Mouse (Mus musculus): ENCODE results near the gene Slc1a1. TPM values are rescaled to one million over a fixed set of nuclear protein-coding genes. Genes with fewer than 3 reads are reported as not detected.
A peak's percentile ranks its signal among the peaks of the same experiment; 100 is the strongest.

Gene Slc1a1
- polyA plus RNA-seq, 1 experiment from 2014 or later = 0.17 TPM

DNA sequence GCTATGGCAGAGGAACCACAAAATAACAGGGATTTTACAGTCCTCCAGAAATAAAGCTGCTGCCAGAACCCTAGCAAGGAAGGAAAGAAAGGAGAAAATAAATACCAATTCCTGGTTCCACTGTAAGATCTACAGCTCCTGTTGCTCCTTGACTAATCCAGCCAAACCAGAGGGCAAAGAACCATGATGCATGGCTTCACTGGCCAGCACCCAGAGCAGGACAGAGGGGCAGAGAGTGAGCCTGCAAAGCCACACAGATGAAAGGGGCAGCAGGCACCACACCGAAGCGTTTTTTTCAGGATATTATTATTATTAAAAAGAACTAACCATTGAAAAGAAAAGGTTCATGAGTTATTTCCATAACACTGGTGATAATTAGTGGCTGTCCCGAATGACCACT, 17.2 kb downstream of the Slc1a1 start:
- DNase-seq (ENCODE audit: low spot score) = no peak

DNA sequence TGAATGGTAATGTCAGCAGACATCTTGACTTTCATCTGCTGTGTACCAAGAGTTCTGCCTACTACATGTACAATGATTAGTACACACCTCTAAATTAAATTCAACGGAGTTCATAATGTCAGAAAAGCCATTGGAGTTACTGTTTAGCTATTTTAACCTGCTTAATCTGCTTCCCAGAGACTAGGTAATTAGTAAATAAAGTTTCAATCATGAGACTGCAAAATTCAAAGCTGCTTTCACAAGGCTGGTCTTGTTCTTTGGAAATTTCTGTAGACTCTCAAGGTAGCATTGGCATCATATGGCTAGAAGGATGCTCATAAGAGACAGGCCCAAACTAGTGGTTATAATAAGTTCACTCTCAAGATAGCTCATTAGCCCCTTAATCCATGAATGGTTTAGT, 20.0 kb downstream of the Slc1a1 start:
- DNase-seq (ENCODE audit: low spot score) = no peak

- no peak for DNase-seq (ENCODE audit: low spot score)
Measured at GRCm38 (mm10) chr19:28860246-28860645, 25.4 kb downstream of the Slc1a1 start.

DNA sequence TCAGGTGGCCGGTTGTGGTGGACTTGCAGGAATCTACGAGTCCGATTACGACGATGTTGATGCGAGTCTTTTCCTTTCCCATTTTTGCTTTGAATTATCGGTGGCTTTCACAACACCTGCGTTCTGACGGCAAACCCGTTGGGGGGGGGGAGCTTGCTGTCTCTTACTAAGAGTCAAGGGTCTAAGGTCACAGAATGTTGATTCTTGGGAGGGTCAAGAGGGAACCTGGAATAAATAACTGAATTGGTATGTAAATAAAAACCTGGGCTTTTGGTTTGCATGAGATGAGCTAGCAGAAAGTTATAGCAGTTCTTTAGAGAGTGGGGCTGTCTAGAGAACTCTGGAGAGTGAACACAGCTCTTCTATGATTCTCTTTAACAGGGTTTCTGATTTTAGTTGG, 28.8 kb downstream of the Slc1a1 start:
- DNase-seq (ENCODE audit: low spot score) = no peak

DNA sequence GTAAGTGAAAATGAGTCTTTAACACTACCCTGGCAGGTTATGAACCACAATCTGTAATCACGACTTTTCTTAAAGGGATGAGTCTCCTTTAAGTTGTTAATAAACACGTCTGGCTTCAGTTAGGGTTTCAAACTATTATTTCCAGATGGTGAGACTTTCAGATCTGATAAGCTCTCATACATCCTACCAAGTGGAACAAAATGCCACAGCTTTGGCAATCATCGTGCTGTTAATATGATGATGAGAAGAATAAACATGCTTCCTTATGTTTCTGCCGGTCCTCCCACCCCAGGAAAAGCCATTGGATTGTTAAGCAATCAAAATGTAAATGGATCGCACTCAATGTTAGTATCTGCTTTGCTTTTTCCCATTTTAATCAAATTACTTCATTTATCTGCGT, 30.1 kb downstream of the Slc1a1 start:
- no peak for DNase-seq (ENCODE audit: low spot score)

DNA sequence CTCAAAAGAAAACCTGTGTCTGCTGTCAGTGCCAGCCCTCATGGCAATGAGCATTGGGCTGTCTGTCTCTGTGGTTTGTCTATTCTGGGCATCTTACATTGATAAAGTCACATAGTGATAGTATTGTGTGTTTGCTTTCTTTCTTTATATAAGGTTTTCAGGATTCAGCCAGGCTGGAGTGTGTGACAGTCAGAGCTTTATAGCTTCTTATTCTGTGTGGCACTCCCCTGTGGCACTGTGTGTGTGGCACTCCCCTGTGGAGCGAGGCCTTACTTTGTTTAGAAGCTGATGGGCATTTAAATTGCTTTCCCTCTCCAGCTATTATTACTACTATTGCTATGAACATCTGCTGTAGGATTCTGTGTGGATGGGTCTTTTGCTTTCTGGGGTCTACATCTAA, 30.7 kb downstream of the Slc1a1 start:
- no peak for DNase-seq (ENCODE audit: low spot score)

DNA sequence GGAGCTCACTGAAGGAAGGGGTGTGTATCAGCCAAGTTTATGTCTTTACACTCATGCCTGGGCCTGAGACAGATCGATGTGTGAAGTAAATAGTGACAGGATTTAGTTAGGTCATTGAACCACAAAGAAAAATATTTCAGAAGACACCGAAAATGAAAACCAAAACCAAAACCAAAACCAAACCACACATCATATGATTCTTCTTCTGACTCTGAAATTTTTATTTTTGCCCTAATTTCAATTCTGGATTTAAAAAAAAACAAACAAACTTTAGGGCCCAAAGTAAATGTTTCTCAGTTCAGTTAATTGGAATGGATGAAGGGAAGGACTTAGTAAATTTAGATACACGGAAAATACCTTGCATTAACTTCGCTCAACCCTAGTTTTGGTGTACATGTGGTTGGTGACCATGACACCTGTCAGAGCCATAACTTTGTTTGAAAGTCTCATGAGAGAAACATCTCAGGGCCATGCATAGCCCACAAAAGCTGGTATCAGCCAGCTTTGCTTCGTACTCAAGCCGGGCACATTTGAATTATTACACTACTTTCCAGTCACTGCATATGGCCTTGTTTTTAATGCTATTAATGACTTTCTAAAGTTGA, 34.5 kb downstream of the Slc1a1 start:
- DNase-seq (ENCODE audit: low spot score) = no peak

- no peak for DNase-seq (ENCODE audit: low spot score)
Measured at GRCm38 (mm10) chr19:28870351-28870750, 35.5 kb downstream of the Slc1a1 start.

GRCm38 (mm10) chr19:28879476-28879875, 44.6 kb downstream of the Slc1a1 start:
- DNase-seq (ENCODE audit: low spot score) = no peak

- peak; percentile 26 for DNase-seq (ENCODE audit: low spot score)
Measured at GRCm38 (mm10) chr19:28883126-28883525, 48.3 kb downstream of the Slc1a1 start.

DNA sequence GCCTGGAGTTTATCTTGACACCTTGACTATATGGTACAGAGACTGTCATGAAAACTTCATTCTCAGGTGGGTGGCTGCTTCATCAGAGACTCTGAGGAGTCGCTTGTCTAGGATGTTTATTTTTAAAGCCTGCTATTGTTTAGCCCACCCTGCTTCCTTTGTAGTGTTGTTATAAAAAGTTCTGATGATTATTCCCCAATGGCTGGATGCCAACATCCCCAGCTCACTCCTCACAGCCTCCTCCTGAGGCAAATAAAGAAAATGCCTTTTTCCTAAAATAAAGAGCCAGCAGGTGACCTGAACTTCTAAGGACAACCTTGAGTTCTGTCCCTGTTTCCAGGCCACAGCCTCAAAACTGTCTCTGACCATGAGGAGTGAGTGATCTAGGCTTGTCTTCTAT, 53.6 kb downstream of the Slc1a1 start:
- no peak for DNase-seq (ENCODE audit: low spot score)

DNA sequence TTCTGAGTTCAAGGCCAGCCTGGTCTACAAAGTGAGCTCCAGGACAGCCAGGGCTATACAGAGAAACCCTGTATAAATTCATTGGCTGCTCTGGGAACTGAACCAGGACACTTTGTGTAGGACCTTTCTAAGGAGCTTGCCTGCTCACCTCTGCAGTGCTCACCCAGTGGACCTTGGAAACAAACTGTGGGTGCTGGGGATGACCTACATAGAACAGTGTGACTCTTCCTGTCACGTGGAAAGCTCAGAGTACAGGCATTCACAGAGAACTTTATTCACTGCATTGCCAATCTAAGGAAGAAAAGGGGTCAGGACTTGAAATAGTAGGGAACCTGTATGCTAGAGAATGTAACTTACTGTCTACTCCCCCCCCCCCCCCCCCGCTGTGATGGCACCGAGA, 54.4 kb downstream of the Slc1a1 start:
- DNase-seq (ENCODE audit: low spot score) = no peak

- no peak for DNase-seq (ENCODE audit: low spot score)
Measured at GRCm38 (mm10) chr19:28891238-28891637, 56.4 kb downstream of the Slc1a1 start.

GRCm38 (mm10) chr19:28891864-28892263, 57.0 kb downstream of the Slc1a1 start:
- DNase-seq (ENCODE audit: low spot score) = no peak

DNA sequence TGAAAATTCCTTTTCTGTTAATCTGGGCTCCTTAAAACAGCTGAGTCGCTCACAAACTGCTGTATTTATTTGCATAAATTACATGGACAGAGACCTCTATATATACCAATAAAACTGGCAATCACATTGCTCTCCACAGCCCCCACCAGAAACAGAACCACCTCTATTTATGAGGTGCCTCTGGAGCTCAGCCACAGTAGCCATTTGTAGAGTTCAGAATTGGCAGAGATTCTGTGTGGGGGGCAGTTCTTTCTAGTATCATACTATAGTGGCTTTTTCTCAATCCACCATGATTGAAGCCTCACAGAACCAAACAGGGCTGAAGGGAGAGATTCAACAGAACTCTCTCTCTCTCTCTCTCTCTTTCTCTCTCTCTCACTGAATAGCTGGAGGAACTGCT, 61.8 kb downstream of the Slc1a1 start:
- no peak for DNase-seq (ENCODE audit: low spot score)

- DNase-seq (ENCODE audit: low spot score) = no peak
Measured at GRCm38 (mm10) chr19:28897497-28897896, 62.6 kb downstream of the Slc1a1 start.

- DNase-seq (ENCODE audit: low spot score) = no peak
Measured at GRCm38 (mm10) chr19:28900771-28901170, 65.9 kb downstream of the Slc1a1 start.

- no peak for DNase-seq (ENCODE audit: low spot score)
Measured at GRCm38 (mm10) chr19:28902111-28902510, 67.3 kb downstream of the Slc1a1 start.

DNA sequence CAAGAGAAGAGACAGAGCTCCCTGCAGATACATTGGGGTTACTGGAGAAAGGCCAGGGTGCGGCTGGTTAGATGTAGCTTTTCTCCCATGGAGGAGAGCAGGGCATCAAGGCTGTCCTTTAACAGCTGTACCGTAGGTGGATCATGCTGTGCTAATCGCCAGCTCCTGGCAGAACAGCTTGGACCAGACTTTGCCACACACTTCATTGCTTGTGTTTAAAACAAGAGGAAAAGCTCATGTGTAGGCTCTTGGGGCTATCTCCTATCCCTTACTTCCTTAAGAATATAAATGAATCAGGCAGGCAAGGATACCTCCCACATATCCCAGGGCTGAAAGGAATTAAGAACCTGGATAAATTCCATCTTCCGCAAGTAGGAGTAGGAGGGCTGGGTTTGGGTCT, 68.0 kb downstream of the Slc1a1 start:
- DNase-seq (ENCODE audit: low spot score) = no peak

DNA sequence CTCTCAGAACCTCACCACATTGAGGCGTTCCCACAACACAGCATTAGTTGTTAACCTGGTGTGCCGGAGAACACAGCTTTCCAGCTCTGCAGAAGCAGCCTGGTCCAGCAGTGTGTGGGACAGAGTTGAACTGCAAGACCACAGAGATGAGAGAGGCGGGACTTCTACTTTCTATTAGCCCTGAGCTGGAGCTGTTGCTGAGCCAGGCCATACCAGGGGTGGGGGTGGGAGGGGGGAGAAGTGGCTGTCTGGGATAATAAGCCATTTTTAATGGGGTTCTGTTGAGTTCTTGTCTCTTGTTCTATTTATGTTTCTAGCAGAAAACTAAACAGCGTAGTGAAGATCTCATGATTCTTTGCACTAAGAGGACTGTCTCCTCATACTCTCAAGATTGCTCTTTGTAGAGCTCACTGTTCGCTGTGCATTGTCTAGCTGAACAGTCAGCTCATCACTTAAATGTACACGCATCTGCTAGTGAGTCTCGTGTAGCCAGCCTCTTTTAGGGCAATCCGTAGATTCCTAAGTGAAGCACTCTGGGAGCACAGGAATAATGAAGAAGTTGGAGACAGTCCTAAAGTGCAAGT, 68.8 kb downstream of the Slc1a1 start:
- DNase-seq (ENCODE audit: low spot score) = no peak

GRCm38 (mm10) chr19:28908186-28908585, 73.3 kb downstream of the Slc1a1 start:
- DNase-seq (ENCODE audit: low spot score) = no peak

DNA sequence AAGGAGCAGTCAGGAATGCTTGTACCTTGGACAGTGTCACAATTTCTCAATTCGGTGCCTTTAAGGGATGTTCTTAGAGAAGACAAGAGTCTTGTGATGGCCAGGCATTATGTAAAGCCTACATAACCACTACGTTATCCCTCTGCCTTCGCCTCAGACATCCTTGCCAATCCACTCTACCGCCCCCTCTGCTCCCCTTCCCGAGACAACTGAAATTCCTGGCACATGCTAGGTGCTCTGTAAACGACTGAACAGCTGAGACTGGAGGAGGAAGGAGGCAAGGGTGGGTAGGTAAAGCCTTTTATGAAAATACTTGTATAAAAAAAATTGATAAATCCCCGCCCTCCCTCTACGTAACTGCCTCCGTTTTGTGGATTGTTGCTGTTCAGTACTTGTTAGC, 73.8 kb downstream of the Slc1a1 start:
- DNase-seq (ENCODE audit: low spot score) = no peak

DNA sequence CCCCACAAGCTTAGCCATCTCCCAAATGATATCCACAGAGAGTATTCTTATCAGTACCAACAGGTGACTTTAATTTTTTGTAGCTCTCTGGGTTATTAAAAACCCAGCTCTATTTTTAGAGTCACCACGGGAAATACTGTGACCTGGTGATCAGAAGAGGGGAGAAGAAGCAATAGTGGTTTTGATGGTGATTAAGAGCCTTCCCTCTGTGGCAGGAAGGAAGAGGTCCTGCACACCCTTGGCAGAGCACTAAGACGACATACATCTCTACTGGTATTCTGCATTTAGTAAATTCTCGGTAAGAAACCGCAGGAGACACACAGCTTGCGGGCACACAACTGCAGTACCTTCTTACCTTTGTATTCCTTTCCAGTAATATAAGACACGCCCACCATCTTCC, 79.7 kb downstream of the Slc1a1 start:
- DNase-seq (ENCODE audit: low spot score) = no peak
